Mouse (Mus musculus): ENCODE data around the gene Actr5. TPM values are rescaled to one million over a fixed set of nuclear protein-coding genes. Genes with fewer than 3 reads are reported as not detected.

The Actr5 gene
- 9.0 TPM for polyA plus RNA-seq (2014; fragmentation: Illumina TruSeq; extraction: RNeasy Lipid Tissue Mini Kit (QIAGEN cat#74804); ENCODE audit: low read depth, low replicate concordance)

DNA sequence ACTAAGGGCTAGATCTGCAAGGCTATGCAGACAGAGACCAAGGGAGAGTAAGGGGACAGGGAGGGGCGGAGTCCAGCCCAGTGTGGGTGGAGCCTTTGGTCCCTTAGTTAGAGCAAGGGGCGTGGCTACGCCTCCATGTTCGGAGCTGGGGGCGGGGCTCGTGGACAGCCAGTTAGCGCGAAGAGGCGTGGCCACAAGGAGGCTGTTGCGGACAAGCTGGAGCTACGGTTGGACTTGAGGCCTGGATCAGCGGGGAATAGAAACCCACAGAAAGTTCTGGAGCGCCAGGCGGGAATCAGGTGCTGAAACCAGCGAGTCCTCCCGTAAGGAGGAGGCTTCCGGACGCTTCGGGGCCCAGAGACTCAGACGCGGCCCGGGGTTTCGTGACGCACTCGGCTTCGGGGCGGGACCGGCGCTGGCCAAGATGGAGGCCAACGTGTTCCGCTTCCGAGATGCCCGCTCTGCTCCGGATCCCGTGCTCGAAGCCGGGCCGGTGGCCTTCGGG, at the start of gene Actr5:
Gene Actr5, plus strand, starts transcription at position 171 of the 505 bp plus-strand sequence.

DNA sequence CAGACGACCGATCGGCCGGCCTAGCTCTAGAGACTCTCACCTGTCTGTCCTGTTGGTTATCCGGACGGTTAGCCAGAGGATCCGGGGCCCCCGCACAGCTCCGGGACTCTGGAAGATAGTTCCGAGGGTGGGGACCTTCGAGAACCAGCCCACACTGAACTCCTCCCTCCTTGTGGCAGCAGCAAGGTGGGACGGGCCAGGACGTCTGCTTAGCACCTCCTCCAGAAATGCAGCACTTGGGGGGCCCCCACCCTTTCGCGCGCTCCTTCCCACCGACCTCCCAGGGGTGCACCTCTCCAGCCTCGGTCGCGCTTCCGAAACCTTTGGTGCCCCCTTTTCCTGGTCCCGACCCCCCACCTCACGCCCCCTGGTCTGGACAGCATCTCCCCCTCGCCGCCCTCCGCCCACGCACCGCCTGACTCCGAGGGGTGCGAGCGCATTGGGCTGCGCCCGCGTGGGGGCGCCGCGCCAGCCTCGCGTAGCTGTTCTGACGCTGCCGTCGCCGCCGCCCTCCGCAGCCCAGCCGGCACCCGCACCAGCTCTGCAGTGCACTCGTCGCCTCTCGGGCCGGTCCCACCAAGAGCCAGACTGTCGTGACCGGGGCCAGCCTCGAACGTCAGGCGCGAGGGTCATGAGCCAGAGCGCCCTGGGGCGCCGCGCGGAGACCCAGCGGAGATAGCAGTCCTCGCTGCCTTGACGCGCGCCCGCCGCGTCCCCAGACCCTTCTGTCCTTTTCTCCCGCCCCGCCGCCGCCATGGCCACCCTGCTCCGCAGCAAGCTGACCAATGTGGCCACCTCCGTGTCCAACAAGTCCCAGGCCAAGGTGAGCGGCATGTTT, 14.0 kb upstream of the Actr5 start, which contains the start of gene Slc32a1:
Gene Slc32a1, plus strand, starts transcription at position 280 of the 838 bp plus-strand sequence.

GRCm38 (mm10) chr2:158665098-158665497, 40.4 kb downstream of the Actr5 start, which contains the start of gene Ppp1r16b:
TSS of gene Ppp1r16b (plus strand) at chr2:158665398.

Other genes starting within 250 kb of the Actr5 start
- 23.0 TPM for gene Snhg11, start 249.2 kb upstream of the Actr5 start, polyA plus RNA-seq (2014; fragmentation: Illumina TruSeq; extraction: RNeasy Lipid Tissue Mini Kit (QIAGEN cat#74804); ENCODE audit: low read depth, low replicate concordance)
- 21.4 TPM for gene Ralgapb, start 215.0 kb upstream of the Actr5 start, polyA plus RNA-seq (2014; fragmentation: Illumina TruSeq; extraction: RNeasy Lipid Tissue Mini Kit (QIAGEN cat#74804); ENCODE audit: low read depth, low replicate concordance)
- 220 TPM for gene Adig, start 122.3 kb upstream of the Actr5 start, polyA plus RNA-seq (2014; fragmentation: Illumina TruSeq; extraction: RNeasy Lipid Tissue Mini Kit (QIAGEN cat#74804); ENCODE audit: low read depth, low replicate concordance)
- gene Arhgap40, start 112.1 kb upstream of the Actr5 start, polyA plus RNA-seq (2014; fragmentation: Illumina TruSeq; extraction: RNeasy Lipid Tissue Mini Kit (QIAGEN cat#74804); ENCODE audit: low read depth, low replicate concordance), result 4.1 TPM
- not detected for gene Slc32a1, start 14.1 kb upstream of the Actr5 start, polyA plus RNA-seq (2014; fragmentation: Illumina TruSeq; extraction: RNeasy Lipid Tissue Mini Kit (QIAGEN cat#74804); ENCODE audit: low read depth, low replicate concordance)
- gene Ppp1r16b, start 40.5 kb downstream of the Actr5 start, polyA plus RNA-seq (2014; fragmentation: Illumina TruSeq; extraction: RNeasy Lipid Tissue Mini Kit (QIAGEN cat#74804); ENCODE audit: low read depth, low replicate concordance), result 3.1 TPM
- gene Fam83d, start 143.2 kb downstream of the Actr5 start, polyA plus RNA-seq (2014; fragmentation: Illumina TruSeq; extraction: RNeasy Lipid Tissue Mini Kit (QIAGEN cat#74804); ENCODE audit: low read depth, low replicate concordance), result 4.5 TPM
- 7.4 TPM for gene Dhx35, start 169.9 kb downstream of the Actr5 start, polyA plus RNA-seq (2014; fragmentation: Illumina TruSeq; extraction: RNeasy Lipid Tissue Mini Kit (QIAGEN cat#74804); ENCODE audit: low read depth, low replicate concordance)

Measured in adipose tissue, adult 10 weeks (tissue).